7 mouse cellular contexts compared by ENCODE assay signal in genomic region chr1:143788584-143789227, GRCm38 (mm10). TPM values are rescaled to one million over a fixed set of nuclear protein-coding genes. Genes with fewer than 3 reads are reported as not detected.
DNase-seq lines count a peak whose midpoint lies in the region; ATAC-seq and TF ChIP-seq lines count a peak whose summit lies in the region.

No protein-coding gene starts in this region.

- H3K4me3 ChIP-seq in left cerebral cortex, adult 2 months = no peak overlapping the region
- H3K4me3 ChIP-seq in limb, embryonic 11.5 days (ENCODE audit: low read depth, low read length) = no peak overlapping the region
- H3K4me3 ChIP-seq in forebrain, embryonic 14.5 days (ENCODE audit: low read depth, low read length) = no peak overlapping the region

- POLR2A ChIA-PET in Patski (lab: Charles Lee) = no interaction called here

- no peaks in the 10 kb centered on the region for H3K4me1 ChIP-seq in limb, embryonic 11.5 days (ENCODE audit: control insufficient read depth, insufficient read depth, low read length)
- no peaks in the 10 kb centered on the region for H3K4me1 ChIP-seq in forebrain, embryonic 14.5 days (ENCODE audit: control insufficient read depth, insufficient read depth, low read length)

- CTCF ChIA-PET in Patski (lab: Charles Lee) = interaction anchor here (0.9 to 2.3 kb wide), 4 partner anchors 8 to 20 kb away, joined by 3 to 6 read pairs (median 4); no protein-coding TSS in a partner anchor

- TF ChIP-seq CTCF in left cerebral cortex, adult 2 months (IDR thresholded peaks at IDR 0.05) = peak; percentile 82
- TF ChIP-seq CTCF in Patski (IDR thresholded peaks at IDR 0.05) = peak; percentile 92

- 81% methylated on average over 2 of the region's 2 CpGs for WGBS in limb, embryonic 11.5 days
- 64% methylated on average over 2 of the region's 2 CpGs for WGBS in forebrain, embryonic 14.5 days

- H3K9me3 ChIP-seq in limb, embryonic 11.5 days (ENCODE audit: control insufficient read depth, low read length) = no peaks in the 10 kb centered on the region
- no peaks in the 10 kb centered on the region for H3K9me3 ChIP-seq in forebrain, embryonic 14.5 days (replicated peaks; ENCODE audit: control insufficient read depth, low read length)

- DNase-seq in left cerebral cortex, adult 2 months (ENCODE audit: extremely low spot score in 1 of 2, low spot score in 2 of 2) = no peak
- no peak for DNase-seq in left cerebral cortex, adult 18-20 months (ENCODE audit: low spot score in 2 of 2)
- no peak for DNase-seq in Patski (ENCODE audit: low read depth, low spot score)
- peak; percentile 55 for DNase-seq in embryo, embryonic 10 days (ENCODE audit: low spot score)
- DNase-seq in limb, embryonic 11.5 days (ENCODE audit: low spot score) = peak; percentile 62
- peak; percentile 46 for DNase-seq in retina, embryonic 14.5 days (ENCODE audit: low spot score)
- DNase-seq in forebrain, embryonic 14.5 days (ENCODE audit: low spot score) = no peak

- intact Hi-C loops in left cerebral cortex, adult 2 months (cut with DNase I) = no loop called here

- H3K4me2 ChIP-seq in limb, embryonic 11.5 days (ENCODE audit: low read depth, severe bottlenecking) = no peak overlapping the region
- no peak overlapping the region for H3K4me2 ChIP-seq in forebrain, embryonic 14.5 days (ENCODE audit: low read length)

- H3K36me3 ChIP-seq in limb, embryonic 11.5 days (ENCODE audit: control insufficient read depth, insufficient read depth, low read length) = no peaks in the 10 kb centered on the region
- 0 out of 2 replicates have a peak, but pooled peaks cover 2% of the 10 kb centered on the region for H3K36me3 ChIP-seq in forebrain, embryonic 14.5 days (ENCODE audit: control insufficient read depth, insufficient read depth, low read length)

- no peak overlapping the region for H3K27ac ChIP-seq in left cerebral cortex, adult 2 months
- no peak overlapping the region for H3K27ac ChIP-seq in limb, embryonic 11.5 days (replicated peaks; ENCODE audit: low read depth, low read length)
- H3K27ac ChIP-seq in forebrain, embryonic 14.5 days (ENCODE audit: low read depth, low read length) = no peak overlapping the region

- no peak for ATAC-seq in Patski
- no peak for ATAC-seq in limb, embryonic 11.5 days (ENCODE audit: insufficient number of reproducible peaks, low FRiP score, low TSS enrichment, low read depth)
- ATAC-seq in forebrain, embryonic 14.5 days = no peak

- in situ Hi-C loops in Patski (cut with MboI; ENCODE audit: low pct_unique_long_range_greater_than_20kb) = no loop called here

- H3K9ac ChIP-seq in limb, embryonic 11.5 days (ENCODE audit: low read length) = no peak overlapping the region
- H3K9ac ChIP-seq in forebrain, embryonic 14.5 days (ENCODE audit: low read length) = no peak overlapping the region

- no peaks in the 10 kb centered on the region for H3K27me3 ChIP-seq in Patski
- no peaks in the 10 kb centered on the region for H3K27me3 ChIP-seq in limb, embryonic 11.5 days (ENCODE audit: control insufficient read depth, insufficient read depth, low read length)
- H3K27me3 ChIP-seq in forebrain, embryonic 14.5 days (replicated peaks; ENCODE audit: control insufficient read depth, insufficient read depth, low read length) = no peaks in the 10 kb centered on the region

RNA-seq across cellular contexts. Expression of gene Uchl5, which starts 11.6 kb away (rescaled TPM):
- 10 to 100 TPM; 36.0 to 43.2 TPM for total RNA-seq in left cerebral cortex, adult 2 months (2021)
- total RNA-seq in left cerebral cortex, adult 18-20 months (2021) = 10 to 100 TPM; 40.7 to 43.4 TPM
- polyA plus RNA-seq in Patski (2021) = 49.5 TPM
- polyA plus RNA-seq in limb, embryonic 11.5 days (2014; fragmentation: Nextera tagmentation; extraction: Ambion mirVana) = 85.9 and 89.0 TPM in 2 replicates
- polyA plus RNA-seq in forebrain, embryonic 14.5 days (2014; fragmentation: Nextera tagmentation; extraction: Ambion mirVana) = 57.0 and 63.7 TPM in 2 replicates

RNA-seq across cellular contexts. Expression of gene Trove2, which starts 11.8 kb away (rescaled TPM):
- 10 to 100 TPM; 29.0 to 29.5 TPM for total RNA-seq in left cerebral cortex, adult 2 months (2021)
- 10 to 100 TPM; 30.6 to 32.0 TPM for total RNA-seq in left cerebral cortex, adult 18-20 months (2021)
- 16.5 TPM for polyA plus RNA-seq in Patski (2021)
- 22.3 and 25.5 TPM in 2 replicates for polyA plus RNA-seq in limb, embryonic 11.5 days (2014; fragmentation: Nextera tagmentation; extraction: Ambion mirVana)
- 38.0 and 41.8 TPM in 2 replicates for polyA plus RNA-seq in forebrain, embryonic 14.5 days (2014; fragmentation: Nextera tagmentation; extraction: Ambion mirVana)

Comparison
In these comparisons a context has a peak if more than half of its experiments do, and no peak if none do; other contexts are left out.
1. DNase-seq: peak in embryo, embryonic 10 days (single experiment), limb, embryonic 11.5 days (single experiment) and retina, embryonic 14.5 days (single experiment); none in left cerebral cortex, adult 2 months (0 of 2), left cerebral cortex, adult 18-20 months (0 of 2), Patski (single experiment) and forebrain, embryonic 14.5 days (single experiment).